Mouse (Mus musculus) frontal cortex, postnatal 10 days (tissue): ENCODE results near the gene Gm20708.
"Not testable (repeated sequence)": the region's sequence is repeated elsewhere in the genome, so short reads cannot be mapped to it uniquely, and the experiment has no call there.

Experiments used
- DNase-seq, 2 experiments: peaks; one replicate each; pipeline ENCODE4 v3.0.0; 2022; ENCODE audit warnings: low spot score in 2 of 2, mixed read lengths in 1 of 2

Gm20708 gene

DNA sequence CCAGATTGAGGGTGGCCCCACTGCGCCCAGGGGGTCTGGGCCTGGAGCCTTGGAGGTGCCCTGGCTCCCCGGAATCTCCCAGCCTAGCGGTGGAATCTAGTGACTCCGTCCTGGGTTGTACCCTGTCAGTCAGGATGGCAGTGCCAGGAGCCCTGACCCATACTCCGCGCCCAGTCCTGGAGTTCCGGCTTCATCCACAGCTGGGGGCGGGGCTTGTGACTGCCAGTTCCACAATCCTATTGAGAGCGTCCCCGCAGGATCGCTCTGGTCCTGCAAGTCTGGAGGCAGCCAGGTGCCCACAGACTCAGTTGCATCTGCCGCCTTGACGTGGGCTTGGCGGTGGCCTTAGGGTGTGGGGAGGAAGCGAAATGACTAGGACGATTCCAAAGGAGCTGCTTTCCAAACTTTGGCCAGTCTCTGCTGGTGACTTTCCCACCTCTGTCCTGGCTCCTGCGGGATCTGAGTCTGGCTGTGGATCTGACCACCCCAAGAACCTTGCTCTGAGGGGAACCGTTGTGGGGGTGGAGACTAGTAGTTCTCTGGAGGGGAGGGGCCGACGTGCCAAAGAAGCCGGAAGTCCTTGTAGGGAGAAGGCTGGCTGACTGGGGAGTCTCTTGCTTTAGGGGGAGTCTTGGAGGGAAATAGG is 1.1 kb downstream of the Gm20708 start:
- peak; percentile 58 to 65 for DNase-seq

DNA sequence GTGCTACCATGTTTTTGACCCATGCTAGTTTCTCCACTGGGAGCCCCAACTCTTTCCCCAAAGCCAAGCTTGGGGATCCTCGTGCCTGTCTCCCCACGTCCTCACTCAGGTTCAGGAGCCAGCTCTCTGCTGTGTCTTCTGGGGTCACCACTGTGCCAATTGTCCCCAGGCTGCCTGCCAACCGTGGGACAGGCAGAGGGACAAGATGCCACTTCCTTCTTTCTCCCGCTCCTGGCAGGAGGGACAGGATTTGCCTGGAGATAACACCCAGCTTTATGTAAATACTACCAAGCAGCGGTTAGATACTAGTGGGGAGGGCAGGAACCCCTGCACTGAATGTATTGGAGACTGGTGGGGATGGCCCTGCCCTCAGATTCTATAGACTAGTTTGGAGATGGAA is 4.4 kb downstream of the Gm20708 start:
- DNase-seq, result no peak

DNA sequence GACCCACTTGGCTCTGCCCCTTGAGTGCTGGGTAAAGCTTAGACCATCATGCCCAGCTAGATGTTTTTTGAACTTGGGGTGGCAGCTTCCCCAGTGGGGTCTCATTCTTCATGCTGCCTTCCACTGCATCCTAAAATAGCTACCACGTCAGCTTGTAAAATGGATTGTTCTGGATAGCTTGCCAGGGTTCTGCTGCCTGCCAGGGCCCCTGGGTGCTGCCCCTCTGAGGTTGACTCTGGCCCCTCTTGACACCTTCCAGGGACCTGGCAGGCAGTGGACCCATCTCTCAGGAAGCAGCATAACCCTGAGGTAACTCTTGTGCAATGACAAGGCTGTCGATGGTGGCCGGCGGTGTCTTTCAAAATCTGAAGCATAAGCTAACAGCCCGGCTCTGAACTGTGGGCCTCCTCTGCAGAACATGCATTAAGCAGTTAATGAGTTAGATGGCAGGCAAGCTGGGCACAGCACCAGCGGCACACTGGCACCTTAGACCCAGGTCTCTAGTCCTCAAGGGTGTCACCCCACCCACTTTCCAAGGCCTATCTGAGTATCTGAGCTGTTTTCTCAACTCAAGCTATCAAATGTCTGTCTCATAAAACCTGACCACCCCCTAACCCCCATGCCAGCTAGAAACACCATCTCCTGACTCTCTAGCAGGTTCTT is 5.4 kb downstream of the Gm20708 start:
- no peak for DNase-seq

DNA sequence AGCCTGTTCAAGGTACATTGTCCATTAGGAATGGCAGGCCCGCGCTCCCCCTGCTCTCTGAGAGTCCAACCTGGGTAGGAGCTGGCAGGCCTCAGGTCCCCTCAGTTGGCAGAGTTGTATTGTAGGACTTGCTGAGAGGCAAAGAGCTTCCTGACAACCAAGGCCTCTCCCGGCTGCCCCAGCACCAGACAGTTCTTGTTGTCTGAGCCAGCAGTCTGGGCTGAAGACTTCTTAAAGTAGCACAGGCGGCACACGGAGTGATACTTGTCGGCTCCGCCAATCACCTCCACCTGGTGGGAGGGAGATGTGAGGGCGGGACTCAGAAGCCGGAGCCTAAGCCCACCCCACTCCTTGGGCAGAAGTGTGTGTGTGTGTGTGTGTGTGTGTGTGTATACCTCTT is 6.4 kb downstream of the Gm20708 start:
- DNase-seq, result not testable (repeated sequence)

DNA sequence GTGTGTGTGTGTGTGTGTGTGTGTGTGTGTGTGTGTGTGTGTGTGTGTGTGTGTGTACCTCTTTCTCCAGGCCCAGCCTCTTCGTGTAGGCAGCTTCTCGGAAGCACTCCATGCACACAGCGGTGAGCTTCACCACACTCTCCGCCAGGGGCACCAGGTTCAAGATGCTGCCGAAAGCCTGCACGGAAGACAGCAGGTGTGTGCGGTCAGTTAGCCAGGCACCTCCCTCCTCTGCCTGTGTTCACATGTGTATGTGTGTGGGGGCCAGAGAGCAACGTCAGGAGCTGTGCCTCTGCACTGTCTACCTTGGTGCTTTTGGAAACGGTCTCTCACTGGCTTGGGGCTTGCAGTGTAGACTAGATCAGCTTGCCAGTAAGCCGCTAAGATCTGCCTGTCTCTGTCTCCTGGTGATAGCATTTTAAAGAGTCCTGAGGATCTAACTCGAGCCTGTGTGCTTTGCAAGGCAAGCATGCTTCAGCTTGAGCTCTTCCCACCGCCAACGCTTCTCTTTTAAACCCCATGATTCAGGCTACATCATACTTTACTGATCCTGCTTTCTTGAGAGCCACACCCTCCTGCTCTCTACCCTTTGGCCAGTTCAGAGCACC is 7.0 kb downstream of the Gm20708 start:
- no peak for DNase-seq

DNA sequence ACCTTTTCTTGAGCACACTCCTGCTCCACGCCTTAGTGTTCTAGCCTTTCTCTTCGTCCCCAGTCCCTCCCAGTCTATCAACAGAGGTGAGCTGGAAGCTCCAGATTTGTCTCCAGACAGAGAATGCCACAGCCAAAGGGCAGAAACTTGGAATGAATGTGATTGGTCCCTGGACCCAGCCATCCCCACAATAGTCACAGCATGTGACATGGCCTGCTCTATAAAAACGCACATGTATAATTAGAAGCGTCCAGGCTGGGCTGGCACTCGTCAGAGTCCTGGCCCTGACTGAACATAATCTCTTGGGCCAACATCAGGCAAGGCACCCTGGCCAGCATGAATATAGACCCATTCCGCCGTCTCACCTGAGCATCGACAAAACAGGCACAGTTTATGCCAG is 9.6 kb downstream of the Gm20708 start:
- no peak for DNase-seq

DNA sequence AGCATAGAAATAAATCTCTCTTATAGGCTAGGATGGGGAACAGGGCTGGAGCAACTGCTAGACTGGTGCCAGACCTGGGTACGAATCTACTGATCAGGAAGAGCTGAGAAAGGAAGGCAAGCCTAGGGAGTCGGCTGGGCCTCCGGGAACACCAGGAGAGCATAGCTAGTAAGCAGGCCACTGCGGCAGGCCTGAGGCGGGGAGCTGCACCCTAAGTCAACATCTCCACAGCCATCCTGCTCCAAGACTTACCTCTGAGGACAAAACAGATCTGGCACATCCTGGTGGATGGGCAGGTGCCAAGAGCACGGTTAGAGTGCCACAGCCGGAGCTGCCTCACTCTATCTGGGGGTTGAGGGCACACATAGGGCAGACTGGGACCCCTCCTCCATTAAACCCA is 10.7 kb downstream of the Gm20708 start:
- no peak for DNase-seq

DNA sequence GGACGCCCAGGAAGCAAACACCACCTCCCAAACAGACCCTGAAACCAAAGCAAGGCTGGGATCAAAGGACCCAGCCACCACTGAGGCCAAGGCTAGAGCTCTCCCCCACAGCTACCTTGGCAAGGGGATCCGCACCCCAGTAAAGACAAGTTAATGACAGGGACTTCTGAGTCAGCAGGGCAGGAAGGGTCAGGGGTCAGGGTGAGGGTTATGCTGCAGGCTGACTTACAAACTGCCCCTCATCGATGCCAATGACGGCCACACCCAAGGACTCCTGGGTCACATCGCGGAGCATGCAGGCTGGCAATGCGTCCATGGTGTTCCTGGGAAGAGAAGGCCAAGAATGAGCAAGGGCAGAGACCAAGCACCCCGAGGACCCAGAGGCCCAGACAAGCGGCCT is 12.4 kb downstream of the Gm20708 start:
- no peak for DNase-seq

DNA sequence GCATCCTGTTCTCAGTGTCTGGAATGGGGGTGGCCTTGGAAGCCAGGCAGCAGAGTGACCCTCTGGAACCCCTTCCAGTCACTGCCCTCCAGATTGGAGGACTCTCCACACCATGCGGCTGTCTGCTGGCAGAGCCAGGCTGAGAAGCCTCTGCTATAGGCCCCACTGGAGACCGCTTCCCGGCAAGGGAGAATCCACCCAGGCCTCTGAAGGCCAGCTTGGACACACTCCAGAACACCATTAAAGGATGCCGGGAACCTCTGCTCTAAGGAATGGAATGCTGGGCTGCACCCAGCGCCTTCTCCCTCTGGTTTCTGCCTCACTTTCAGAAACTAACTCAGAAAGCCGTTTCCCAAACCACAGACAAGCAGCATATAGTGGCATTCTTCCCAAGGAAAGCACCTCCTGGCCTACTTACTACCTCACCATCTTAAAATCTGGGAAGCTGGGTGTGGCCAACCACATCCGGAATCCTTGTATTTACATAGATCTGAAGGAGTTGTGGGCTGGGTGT is 13.3 kb downstream of the Gm20708 start:
- DNase-seq, result no peak

DNA sequence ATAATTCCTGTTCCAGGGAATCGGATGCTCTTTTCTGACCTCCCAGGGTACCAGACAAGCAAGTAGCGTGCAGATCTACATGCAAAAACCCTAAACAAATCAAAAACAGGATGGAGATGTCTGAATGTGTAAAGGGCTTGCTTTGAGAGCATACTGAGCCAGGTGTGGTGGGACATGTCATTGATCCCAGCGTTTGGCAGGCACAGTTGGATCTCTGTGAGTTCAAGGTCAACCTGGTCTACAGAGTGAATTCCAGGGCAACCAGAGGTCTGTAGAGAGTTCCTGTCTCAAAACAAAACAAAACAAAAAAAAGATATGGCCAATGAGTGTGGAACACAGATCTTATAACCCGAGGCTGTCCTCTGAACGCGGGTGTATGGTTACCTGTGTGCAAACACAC is 13.9 kb downstream of the Gm20708 start:
- no peak for DNase-seq

DNA sequence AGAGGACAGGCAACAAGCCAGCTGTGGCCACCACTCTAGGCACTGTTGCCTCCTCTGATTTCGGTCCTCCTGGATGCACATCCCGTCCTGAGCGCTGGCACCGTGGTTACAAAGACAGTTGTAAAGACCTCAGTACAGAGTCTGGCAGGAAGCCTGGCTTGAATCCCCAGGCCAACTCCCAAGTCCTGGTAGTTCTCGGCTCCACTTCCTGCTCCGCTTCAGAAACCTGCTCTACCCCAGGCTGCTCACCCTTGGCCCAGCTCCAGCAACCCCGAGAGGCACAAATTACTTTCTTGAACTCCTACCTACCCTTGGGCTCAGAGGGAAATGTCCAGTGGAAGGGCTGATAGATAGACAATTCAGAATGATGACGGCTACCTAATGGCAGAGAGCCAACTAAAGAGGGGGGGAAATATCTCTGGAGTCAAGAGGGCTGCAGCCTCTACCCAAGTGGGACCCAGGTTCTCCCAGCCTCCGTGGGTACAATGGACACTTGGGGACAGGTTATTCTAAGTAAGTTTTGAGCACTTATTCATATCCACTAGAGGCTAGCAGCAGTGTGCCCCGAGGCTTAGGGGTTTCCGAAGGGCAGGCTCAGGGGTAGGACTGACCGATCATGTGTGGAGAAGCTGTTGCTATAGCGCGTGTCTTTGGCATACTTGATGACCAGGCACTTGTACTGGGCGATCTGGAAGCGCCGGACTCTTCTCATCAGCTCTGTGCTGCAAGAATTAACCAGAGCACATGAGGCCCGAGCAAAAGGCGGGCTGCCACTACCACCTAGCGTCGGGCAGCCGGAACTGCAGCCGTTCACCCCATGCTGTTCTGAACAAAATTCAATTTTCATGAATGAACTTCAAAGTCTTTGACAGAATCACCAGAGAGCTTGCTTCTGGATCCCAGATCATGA is 14.8 kb downstream of the Gm20708 start:
- DNase-seq, result peak; percentile 57 to 78

DNA sequence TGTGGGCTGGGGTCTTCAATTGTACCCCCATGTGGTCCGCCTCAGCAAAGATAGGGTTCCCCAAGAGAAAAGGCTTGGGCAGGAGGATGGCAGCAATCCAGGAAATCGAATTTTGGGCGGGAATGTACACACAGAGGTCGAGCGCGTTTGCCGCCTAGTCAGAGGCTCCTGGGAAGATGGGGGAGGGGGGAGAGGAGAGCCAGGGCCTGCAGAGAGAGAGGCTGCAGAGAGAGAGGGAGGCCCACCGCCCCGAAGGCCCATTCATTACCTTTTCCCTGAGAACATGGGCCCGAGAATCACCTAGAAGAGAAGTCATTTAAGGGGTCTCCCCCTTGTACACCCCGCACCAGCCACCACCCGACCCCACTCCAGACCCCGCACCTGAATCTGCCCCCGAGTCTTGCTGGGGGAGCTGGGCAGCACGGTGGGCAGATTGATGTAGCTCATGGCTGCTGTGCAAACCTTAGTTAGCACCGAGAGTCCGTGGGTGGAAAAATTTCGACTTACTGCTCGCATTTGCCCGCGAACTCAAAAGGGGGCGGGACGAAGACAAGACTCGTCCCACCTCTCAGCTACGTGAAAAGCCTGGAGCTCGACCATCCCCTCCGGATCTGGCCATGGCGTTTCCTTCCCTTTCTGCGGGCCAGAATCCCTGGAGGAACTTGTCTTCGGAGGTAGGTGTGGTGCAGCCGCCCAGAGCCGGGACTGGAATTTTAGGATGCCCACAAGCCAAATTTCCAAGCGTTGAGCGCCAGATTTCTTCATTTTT is 16.0 kb downstream of the Gm20708 start, which contains the start of the genes Afmid and Tk1:
TSS of gene Afmid (plus strand) at position 592 of the 769 bp plus-strand sequence.
TSS of gene Tk1 (minus strand) at position 760 of the 769 bp plus-strand sequence.
- DNase-seq, result peak in 1 of 2 experiments; percentile 61

DNA sequence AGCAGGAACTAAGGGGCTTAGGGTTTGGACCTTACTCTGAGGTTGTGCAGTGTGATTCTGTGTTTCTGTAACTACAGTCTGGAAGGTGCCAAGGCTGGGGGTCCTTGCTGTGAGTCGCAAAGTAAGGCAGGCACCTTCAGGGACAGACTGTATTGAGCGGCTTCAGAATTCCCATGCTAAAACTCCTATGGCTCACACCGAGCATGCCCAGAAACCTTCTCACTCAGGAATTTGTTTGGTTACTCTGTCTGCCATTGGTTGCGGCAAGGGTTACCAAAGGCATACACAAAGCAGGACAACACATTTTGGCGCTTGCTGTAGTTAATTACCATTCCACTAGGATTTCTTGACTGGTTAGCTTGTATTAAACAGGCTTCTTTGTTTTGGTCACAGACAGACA is 16.7 kb downstream of the Gm20708 start:
- no peak for DNase-seq

DNA sequence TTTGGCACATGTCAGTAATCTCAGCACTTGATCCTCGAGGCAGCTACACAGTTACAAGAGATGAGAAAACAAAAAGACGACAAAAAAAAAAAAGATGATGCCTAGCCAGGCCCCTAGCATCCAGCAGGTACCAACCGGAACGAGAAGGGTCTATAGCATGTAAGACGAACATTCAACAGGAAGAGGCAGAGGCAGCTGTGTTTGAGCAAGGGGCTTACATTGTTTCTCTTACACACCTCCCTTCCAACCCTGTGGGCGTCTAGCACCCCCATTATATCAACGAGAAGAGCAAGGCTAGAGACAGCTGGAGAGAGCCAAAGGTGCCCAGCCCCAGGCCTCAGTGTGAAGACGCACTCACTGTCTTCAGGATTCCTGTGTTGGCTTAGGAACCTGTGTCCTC is 17.4 kb downstream of the Gm20708 start:
- no peak for DNase-seq

DNA sequence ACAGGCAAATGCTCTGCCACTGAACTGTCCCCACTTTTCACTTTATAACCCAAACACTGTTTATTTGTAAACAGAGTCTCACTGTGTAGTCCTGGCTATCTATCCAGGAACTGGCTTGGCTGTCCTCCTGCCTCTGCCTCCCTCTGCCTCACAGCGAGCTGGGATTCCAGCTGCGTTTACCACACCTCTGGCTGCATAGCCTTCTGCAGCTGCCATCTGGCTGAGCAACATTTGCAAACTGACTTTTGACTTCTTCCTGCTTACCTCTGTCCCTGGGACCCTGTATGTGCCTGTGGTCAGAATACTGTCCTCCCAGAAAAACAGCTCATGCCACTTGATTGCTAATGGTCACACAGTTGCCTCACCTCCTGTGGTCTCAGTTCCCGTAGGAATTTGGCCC is 17.9 kb downstream of the Gm20708 start:
- no peak for DNase-seq

DNA sequence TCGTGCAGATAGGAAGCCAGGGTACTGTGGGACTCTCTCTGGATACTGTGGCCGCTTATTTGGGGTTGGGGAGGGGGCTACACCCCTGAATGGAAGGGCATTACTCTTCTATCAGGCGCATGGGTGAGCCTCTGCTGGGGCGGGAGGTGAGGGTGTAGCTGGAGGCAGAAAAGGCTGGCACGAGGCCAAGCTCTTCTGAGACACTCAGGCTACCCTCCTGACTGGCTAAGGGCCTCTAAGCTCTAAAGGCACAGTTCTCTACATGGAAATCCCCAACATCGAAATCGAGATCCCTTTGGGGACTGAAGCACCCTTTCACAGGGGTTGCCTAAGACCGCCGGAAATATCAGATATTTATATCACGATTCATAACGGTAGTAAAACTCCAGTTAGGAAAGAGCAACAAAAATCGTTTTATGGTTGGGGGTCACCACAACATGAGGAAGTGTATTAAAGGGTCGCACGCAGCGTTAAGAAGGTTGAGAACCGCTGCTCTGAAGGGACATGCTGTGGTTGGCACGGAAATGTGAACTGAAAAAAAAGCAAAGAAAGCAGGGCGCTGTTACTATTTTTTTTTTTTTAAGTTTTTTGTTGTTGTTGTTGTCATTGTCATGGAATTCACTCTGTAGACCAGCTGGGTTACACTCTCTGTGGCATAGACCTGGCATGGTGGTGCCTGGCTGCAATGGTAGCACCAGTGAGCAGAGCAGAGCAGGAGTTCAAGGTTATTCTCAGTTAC is 18.9 kb downstream of the Gm20708 start:
- no peak for DNase-seq

DNA sequence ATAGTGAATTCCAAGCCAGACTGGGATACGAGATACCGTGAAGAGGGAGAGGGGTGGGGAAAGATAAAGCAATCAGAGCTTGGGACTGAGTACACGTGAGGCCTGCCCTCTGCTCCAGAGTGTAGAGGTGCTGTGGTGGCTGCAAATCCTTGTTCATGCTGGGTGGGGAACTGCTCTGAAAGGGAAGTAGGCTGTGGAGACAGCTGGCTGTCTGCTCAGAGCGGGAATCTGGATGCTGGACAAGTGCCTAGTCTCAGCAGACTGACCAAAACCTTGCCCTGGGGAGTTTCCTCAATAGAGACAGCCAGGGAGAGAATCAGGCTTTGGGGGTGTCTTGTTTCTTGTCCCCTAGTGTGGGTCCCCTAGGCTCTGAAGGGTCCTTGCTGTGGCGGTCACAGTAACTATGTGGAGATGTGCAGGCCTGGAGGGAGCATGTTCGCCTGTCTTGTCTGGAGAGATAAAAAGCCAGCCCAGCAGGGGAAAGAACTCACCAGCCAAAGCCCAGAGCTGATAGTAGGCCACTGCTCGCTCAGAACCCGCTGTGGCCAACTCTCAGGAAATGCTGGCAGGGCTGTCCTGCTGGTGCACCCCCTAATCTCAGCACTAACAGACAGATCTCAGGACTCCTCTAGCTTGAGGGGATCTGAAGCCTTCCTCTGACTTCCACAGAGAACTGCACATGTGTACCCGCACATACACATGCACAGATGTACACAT is 19.6 kb downstream of the Gm20708 start:
- no peak for DNase-seq

DNA sequence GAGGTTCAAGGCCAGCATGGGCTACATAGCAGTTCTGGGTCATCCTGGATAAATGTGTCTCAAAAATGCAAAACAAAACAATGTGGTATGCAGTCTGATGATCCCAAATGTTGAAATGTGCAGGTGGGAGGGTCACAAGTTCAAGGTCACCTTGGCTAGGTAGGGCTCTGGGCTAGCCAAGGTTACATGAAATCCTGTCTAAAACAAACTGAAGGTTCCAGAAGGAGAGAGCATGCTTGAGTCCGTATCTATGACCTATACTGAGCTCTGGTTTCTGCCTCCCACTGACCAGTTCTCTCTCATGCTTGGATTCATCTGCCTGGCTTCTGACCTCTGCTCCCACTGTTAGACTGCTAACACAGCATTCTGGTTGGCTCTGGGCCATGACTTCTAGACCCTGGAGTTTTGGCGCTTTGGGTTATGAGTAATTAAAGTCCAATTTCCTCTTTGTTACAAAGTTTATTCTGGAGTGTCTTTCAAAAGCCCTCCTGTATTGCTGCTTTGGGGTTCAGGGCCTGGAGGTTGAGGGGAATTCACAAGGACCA is 20.3 kb downstream of the Gm20708 start:
- no peak for DNase-seq

DNA sequence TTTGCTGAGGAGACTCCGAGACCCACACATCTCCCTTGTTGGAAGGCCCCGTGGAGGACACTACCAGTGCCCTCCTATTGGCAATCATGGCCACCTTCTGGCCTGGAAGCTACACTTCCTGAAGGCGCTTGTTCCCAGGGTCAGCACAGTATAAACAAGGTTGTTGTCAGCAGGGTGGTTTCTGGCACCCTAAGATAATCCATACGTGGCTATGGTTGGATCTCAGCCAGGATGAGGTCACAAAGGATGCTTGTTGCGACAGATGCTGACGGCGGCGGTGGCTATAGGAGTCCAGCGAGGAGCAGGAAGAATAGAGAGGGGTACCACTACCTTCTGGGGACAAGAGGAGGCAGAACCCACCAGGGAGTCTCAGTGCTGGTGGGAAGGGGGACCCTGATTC is 20.9 kb downstream of the Gm20708 start:
- DNase-seq, result no peak
